Mouse (Mus musculus) forebrain, embryonic 11.5 days (tissue): ENCODE data around the gene Arhgef7. TPM values are rescaled to one million over a fixed set of nuclear protein-coding genes. Genes with fewer than 3 reads are reported as not detected.

Experiments
- ATAC-seq: fragments of 200-750 bp; cut with Nextera tagmentation; replicated peaks from 2 replicates; pipeline ENCODE4 v1.8.0; 2017; ENCODE audit warnings: moderate TSS enrichment; ENCODE audit not compliant: low FRiP score
- DNase-seq: peaks from one replicate; pipeline ENCODE4 v3.0.0-alpha.2; 2017; ENCODE audit warnings: low spot score
- H3K27ac ChIP-seq: fragments of 300-500 bp; sonication (generic); 2 replicates; pipeline ENCODE4 v1.5.1; 2014; ENCODE audit warnings: low read depth, low read length
- H3K27me3 ChIP-seq: fragments of 300-500 bp; sonication (generic); 2 replicates; pipeline ENCODE4 v1.6.1; 2014; ENCODE audit warnings: mild to moderate bottlenecking, low read length, mixed read lengths; ENCODE audit not compliant: control insufficient read depth, insufficient read depth
- H3K36me3 ChIP-seq: fragments of 300-500 bp; sonication (generic); 2 replicates; pipeline ENCODE4 v1.6.1; 2014; ENCODE audit warnings: mild to moderate bottlenecking, low read length, moderate library complexity, mixed read lengths; ENCODE audit not compliant: control insufficient read depth, insufficient read depth
- H3K4me1 ChIP-seq: fragments of 300-500 bp; sonication (generic); replicated peaks from 2 replicates; pipeline ENCODE4 v1.6.1; 2014; ENCODE audit warnings: low read length, mixed read lengths; ENCODE audit not compliant: control insufficient read depth, insufficient read depth
- H3K4me2 ChIP-seq: fragments of 300-500 bp; sonication (generic); 2 replicates; pipeline ENCODE4 v1.6.1; 2014; ENCODE audit warnings: low read depth, mild to moderate bottlenecking, low read length, moderate library complexity, mixed read lengths; ENCODE audit not compliant: severe bottlenecking
- H3K4me3 ChIP-seq: fragments of 300-500 bp; sonication (generic); 2 replicates; pipeline ENCODE4 v1.5.1; 2014; ENCODE audit warnings: low read depth, low read length
- H3K9ac ChIP-seq: fragments of 300-500 bp; sonication (generic); 2 replicates; pipeline ENCODE4 v1.6.1; 2014; ENCODE audit warnings: low read length
- H3K9me3 ChIP-seq: fragments of 300-500 bp; sonication (generic); 2 replicates; pipeline ENCODE4 v1.6.1; 2016; ENCODE audit warnings: low read length, mixed read lengths; ENCODE audit not compliant: control insufficient read depth
- WGBS: fragments of 180-500 bp; shearing (Covaris S2); extraction: QIAGEN DNeasy Blood & Tissue Kit; methylation state at CpG from one replicate; pipeline ENCODE4 v1.1.7; 2014; 5-methylcytosine and 5-hydroxymethylcytosine counted together
- polyA plus RNA-seq: library from polyadenylated mRNA; unstranded; fragments of >200 nt; fragmentation: Nextera tagmentation; extraction: Ambion mirVana; gene quantifications from 2 replicates; pipeline ENCODE4 v1.2.1, GENCODE M21; 2014

Gene Arhgef7
- polyA plus RNA-seq, 1 experiment from 2014 or later = 81.9 TPM

DNA sequence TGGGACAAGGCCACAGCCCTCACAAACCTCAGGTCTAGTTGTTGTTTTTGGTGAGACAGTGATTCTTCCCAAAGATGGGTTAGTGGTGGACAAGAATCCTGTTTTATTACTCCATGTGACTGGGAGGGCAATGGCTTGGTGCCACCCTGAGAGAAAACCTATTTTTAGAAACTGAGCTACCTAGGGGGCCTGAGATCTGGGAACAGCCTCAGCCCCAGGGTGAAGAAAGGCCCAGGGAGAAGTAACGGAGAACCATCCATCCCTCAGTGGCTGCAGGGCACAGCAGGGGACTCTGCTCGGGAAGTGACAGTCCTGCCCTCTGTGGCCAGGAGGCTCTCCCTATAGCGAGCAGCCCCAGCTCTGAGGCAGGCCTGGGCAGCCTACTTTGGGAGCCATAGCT is 19.8 kb upstream of the Arhgef7 start:
- Histone ChIP-seq H3K36me3 (no peaks in the 10 kb centered on the region), H3K27me3 (no peaks in the 10 kb centered on the region), H3K4me3 (no peak overlapping the region), H3K9ac (no peak overlapping the region), H3K27ac (no peak overlapping the region), H3K4me1 (no peaks in the 10 kb centered on the region), H3K9me3 (no peaks in the 10 kb centered on the region), H3K4me2 (no peak overlapping the region)
- 19% methylated on average over 3 of the region's 3 CpGs for WGBS
- DNase-seq = no peak
- ATAC-seq = no peak

DNA sequence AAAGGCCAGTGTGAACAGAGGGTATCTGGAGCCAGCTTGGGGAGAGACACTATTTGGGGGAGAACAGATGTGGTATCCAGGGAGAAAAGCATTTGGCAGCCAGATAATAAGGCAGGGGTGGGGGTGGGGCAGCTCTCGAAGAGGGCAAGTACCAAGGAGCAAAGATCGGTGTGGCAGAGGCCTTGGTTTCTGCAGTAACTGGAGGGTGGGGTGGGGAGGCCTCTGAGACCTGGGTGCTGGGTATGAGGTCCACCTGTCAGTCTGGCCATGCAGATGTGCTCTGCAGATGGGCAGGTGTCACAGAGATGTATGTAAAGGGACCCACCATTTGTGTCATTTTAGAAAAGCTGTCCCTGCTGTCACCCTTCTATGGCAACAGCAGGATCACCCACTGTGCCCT is 18.7 kb upstream of the Arhgef7 start:
- Histone ChIP-seq H3K9me3 (no peaks in the 10 kb centered on the region), H3K27me3 (no peaks in the 10 kb centered on the region), H3K4me2 (no peak overlapping the region), H3K9ac (no peak overlapping the region), H3K27ac (no peak overlapping the region), H3K4me3 (no peak overlapping the region), H3K4me1 (no peaks in the 10 kb centered on the region), H3K36me3 (no peaks in the 10 kb centered on the region)
- ATAC-seq (no peak), DNase-seq (no peak)
- WGBS = 56% methylated on average over 2 of the region's 2 CpGs

DNA sequence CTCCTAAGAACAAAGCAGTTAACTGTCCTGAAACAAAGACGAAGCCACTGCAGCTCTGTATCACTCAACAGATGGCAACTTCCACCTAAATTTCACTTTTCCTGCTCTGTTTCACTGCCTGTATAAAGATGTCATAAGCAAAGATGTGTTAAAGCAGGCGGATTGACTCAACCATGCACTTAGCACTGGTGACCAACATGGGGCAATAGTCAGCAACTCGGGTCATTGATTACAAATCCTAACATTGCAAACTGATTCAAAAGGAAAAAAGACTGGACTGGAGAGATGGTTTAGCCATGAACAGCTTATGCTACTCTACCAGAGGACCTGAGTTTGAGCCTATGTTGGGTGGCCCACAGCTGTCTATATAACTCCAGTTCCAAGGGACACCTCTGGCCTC is 18.0 kb upstream of the Arhgef7 start:
- WGBS = 78% methylated on average over 3 of the region's 3 CpGs
- no peaks in the 10 kb centered on the region for H3K27me3 ChIP-seq

DNA sequence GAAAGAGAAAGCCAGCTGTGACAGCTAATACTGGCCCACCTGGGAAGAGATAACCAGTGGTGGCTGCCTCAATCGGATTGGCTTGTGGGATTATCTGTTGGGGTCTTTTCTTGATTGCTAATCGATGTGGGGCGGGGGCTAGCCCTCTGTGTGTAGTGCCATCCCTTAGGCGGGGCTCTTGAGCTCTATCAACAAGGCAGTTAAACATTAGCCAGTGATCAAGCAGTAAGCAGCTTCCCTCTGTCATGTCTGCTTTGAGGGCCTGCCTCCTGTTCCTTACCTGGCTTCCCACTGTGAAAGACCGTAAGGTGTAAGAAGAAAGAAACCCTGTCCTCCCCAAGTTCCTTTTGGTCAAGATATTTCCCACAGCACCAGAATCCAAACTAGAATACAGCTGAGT is 17.1 kb upstream of the Arhgef7 start:
- WGBS = 48% methylated on average over 5 of the region's 5 CpGs
- H3K36me3 ChIP-seq = no peaks in the 10 kb centered on the region
- no peak for ATAC-seq

More for the DNA sequence above, 18.0 kb upstream of the Arhgef7 start:
- no peaks in the 10 kb centered on the region for H3K36me3 ChIP-seq
- no peaks in the 10 kb centered on the region for H3K4me1 ChIP-seq
- no peak overlapping the region for H3K4me3 ChIP-seq
- no peak for ATAC-seq
- no peak overlapping the region for H3K27ac ChIP-seq
- no peak for DNase-seq
- H3K4me2 ChIP-seq = no peak overlapping the region
- H3K9ac ChIP-seq = no peak overlapping the region
- H3K9me3 ChIP-seq = no peaks in the 10 kb centered on the region

DNA sequence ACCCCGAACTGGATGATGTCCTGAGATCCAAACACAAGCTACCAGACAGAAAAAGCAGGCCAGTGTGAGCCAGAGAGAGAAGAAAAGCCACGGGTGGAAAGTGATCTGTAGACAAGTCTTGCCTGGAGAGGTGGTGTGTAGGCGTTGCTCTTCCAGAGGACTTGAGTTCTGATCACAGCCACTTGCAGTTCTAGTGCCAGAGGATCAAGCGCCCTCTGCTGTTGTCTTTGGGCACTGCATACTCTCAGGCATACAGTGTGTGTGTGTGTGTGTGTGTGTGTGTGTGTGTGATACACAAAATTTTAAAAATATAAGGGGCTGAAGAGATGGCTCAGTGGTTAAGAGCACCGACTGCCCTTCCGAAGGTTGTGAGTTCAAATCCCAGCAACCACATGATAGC is 15.3 kb upstream of the Arhgef7 start:
- no peak overlapping the region for H3K9ac ChIP-seq
- H3K36me3 ChIP-seq = no peaks in the 10 kb centered on the region
- no peaks in the 10 kb centered on the region for H3K27me3 ChIP-seq
- H3K27ac ChIP-seq = no peak overlapping the region
- H3K4me1 ChIP-seq = no peaks in the 10 kb centered on the region
- 87% methylated on average over 6 of the region's 6 CpGs for WGBS
- ATAC-seq = no peak
- DNase-seq = peak; percentile 71
- no peak overlapping the region for H3K4me2 ChIP-seq
- no peaks in the 10 kb centered on the region for H3K9me3 ChIP-seq
- no peak overlapping the region for H3K4me3 ChIP-seq

More for the DNA sequence above, 17.1 kb upstream of the Arhgef7 start:
- no peak overlapping the region for H3K27ac ChIP-seq
- DNase-seq = no peak
- no peak overlapping the region for H3K4me2 ChIP-seq
- no peaks in the 10 kb centered on the region for H3K9me3 ChIP-seq
- no peak overlapping the region for H3K4me3 ChIP-seq
- no peaks in the 10 kb centered on the region for H3K4me1 ChIP-seq
- H3K27me3 ChIP-seq = no peaks in the 10 kb centered on the region
- no peak overlapping the region for H3K9ac ChIP-seq

DNA sequence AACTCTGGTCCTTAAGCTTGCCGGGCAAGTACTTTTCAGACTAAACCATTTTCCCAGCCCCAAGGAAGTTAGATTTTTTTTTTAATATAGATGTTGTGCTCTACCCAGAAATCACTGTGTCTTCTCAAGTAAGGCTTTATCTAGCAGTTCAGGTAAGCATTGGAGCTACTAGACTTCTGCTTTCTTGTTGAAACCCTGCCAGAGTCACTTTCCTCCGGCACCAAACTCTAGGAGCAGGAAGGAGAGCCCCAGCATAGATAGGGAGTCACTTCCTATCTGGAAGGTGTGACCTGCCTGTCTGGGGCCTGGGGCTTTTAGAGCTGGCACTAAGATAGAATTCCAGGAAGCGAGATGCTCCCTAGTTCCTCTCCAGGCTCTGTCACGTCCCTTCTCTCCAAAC is 10.3 kb upstream of the Arhgef7 start:
- H3K27me3 ChIP-seq = no peaks in the 10 kb centered on the region
- H3K27ac ChIP-seq = no peak overlapping the region
- H3K36me3 ChIP-seq = no peaks in the 10 kb centered on the region
- WGBS = 86% methylated on average over 4 of the region's 4 CpGs
- DNase-seq = no peak
- H3K9ac ChIP-seq = no peak overlapping the region
- no peak overlapping the region for H3K4me3 ChIP-seq
- H3K4me2 ChIP-seq = no peak overlapping the region
- H3K9me3 ChIP-seq = no peaks in the 10 kb centered on the region
- H3K4me1 ChIP-seq = no peaks in the 10 kb centered on the region
- ATAC-seq = no peak

DNA sequence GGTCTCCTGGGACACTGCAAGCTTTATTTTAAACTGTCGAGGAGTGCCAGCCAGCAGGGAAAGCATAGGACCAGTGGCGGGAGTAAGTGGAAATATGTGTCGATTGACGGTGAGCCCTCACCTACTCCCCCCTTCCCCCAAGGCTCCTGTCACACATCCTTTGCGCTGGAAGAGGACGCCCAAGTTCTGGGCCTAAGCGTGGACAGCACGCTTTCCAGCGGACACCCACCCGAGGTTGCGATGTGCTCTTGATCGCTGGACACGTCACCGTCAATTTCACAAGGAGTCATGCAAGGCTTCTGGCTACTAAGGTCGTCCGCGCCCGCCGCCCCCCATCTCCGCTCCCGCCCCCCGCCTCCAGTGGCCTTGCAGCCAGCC is 259 bp upstream of the Arhgef7 start:
- Histone ChIP-seq H3K9me3 (no peaks in the 10 kb centered on the region), H3K27me3 (peaks cover 5% of the 10 kb centered on the region; the same call in 1 of the 2 replicates)

DNA sequence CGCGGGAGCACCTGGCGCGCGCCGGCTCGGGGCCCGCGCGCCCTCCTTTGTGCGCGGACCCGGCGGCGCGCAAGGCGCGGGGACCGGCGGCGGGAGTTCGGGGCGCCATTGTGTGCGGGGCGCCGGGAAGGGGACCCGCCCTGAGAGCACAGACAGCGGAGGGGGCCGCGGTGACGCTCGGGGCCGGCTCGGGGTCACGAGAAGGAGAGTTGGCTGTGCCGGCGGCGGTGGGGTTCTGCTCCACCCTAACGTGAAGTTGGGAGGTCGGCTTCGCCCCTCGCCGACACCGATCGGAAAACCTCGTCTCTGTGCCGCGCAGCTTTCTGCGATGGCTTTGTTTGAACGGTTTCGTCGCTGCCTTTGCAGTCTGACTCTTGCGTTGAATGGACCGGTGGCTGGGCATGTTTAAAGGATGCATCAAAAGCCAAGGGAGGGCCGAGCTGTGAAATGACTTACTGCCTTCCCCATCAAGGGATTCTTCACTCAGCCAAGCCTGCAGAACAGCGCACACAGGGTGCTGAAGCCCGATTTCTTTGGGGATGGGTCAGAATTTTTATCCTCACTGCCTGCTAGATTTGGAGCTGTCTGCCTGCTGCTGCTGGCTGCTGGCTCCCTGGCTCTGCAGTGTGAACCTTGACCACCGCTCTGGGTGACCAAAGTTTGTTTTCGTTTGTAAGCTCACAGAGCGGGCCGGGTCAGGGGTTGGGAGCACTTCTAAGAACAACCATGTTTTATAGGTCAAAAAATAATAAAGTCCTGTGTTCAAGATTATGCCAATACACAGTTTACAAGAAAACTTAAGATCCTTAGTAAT is 1.2 kb downstream of the Arhgef7 start:
- H3K4me3 ChIP-seq = peak overlapping the region; percentile 84
- H3K27me3 ChIP-seq = peaks cover 5% of the 10 kb centered on the region; the same call in 1 of the 2 replicates
- H3K9ac ChIP-seq = peak overlapping the region; percentile 97
- peaks cover 13% of the 10 kb centered on the region for H3K4me1 ChIP-seq
- no peaks in the 10 kb centered on the region for H3K9me3 ChIP-seq
- DNase-seq = peak; percentile 86
- ATAC-seq = peak; percentile 59; the same call in 1 of the 2 replicates
- H3K27ac ChIP-seq = peak overlapping the region; percentile 95
- under 1% methylated on average over 55 of the region's 61 CpGs for WGBS
- H3K4me2 ChIP-seq = peak overlapping the region; percentile 77
- H3K36me3 ChIP-seq = no peaks in the 10 kb centered on the region

More for the DNA sequence above, 259 bp upstream of the Arhgef7 start:
- DNase-seq (no peak), ATAC-seq (peak; percentile 47)
- WGBS = under 1% methylated on average over 22 of the region's 22 CpGs
- no peaks in the 10 kb centered on the region for H3K36me3 ChIP-seq
- H3K27ac ChIP-seq = peak overlapping the region; percentile 95
- peak overlapping the region; percentile 84 for H3K4me3 ChIP-seq
- peak overlapping the region; percentile 77 for H3K4me2 ChIP-seq
- peak overlapping the region; percentile 97 for H3K9ac ChIP-seq
- peaks cover 13% of the 10 kb centered on the region for H3K4me1 ChIP-seq
